Mouse (Mus musculus) erythroblast, embryonic 14.5 days (primary cell): ENCODE measurements at regions not wholly inside any gene's neighbourhood (a gene's known extent, or its start where the extent isn't known, plus 50 kb on each side); places are given as distances from the start of the nearest gene placed in this dataset.

Experiments
- H3K27me3 ChIP-seq: 2 replicates; pipeline ENCODE4 v1.6.1; 2012; ENCODE audit warnings: inconsistent platforms; ENCODE audit not compliant: control insufficient read depth
- H3K36me3 ChIP-seq: 2 replicates; pipeline ENCODE4 v1.6.1; 2012; ENCODE audit warnings: mild to moderate bottlenecking, inconsistent platforms; ENCODE audit not compliant: control insufficient read depth
- H3K4me1 ChIP-seq: 2 replicates; pipeline ENCODE4 v1.6.1; 2012; ENCODE audit warnings: inconsistent platforms; ENCODE audit not compliant: control insufficient read depth
- H3K4me3 ChIP-seq: replicated peaks from 2 replicates; pipeline ENCODE3; 2012; ENCODE audit warnings: moderate library complexity, mild to moderate bottlenecking, inconsistent platforms
- H3K9me3 ChIP-seq: 2 replicates; pipeline ENCODE4 v1.6.1; 2012; ENCODE audit warnings: low read length, inconsistent platforms, mixed read lengths; ENCODE audit not compliant: control insufficient read depth
- GATA1 ChIP-seq: IDR thresholded peaks from 2 replicates; pipeline ENCODE4 v1.6.1; 2012; ENCODE audit warnings: low read length, inconsistent platforms, mixed read lengths
- TAL1 ChIP-seq: IDR thresholded peaks from 3 replicates; pipeline ENCODE4 v1.6.1; 2012; ENCODE audit warnings: low read length, inconsistent platforms, mixed read lengths

- Histone ChIP-seq H3K9me3 (no peaks in the 10 kb centered on the region), H3K27me3 (no peaks in the 10 kb centered on the region), H3K36me3 (no peaks in the 10 kb centered on the region), H3K4me3 (no peak overlapping the region), H3K4me1 (no peaks in the 10 kb centered on the region)
- TF ChIP-seq TAL1 (no peak), GATA1 (no peak)
Observed at GRCm38 (mm10) chr2:178686167-178686601, 255.9 kb downstream of the Cdh26 start.

GRCm38 (mm10) chr2:178688586-178688985 is 258.3 kb downstream of the Cdh26 start:
- Histone ChIP-seq H3K27me3 (no peaks in the 10 kb centered on the region), H3K4me1 (no peaks in the 10 kb centered on the region), H3K4me3 (no peak overlapping the region), H3K36me3 (no peaks in the 10 kb centered on the region), H3K9me3 (no peaks in the 10 kb centered on the region)
- TF ChIP-seq TAL1, result no peak

DNA sequence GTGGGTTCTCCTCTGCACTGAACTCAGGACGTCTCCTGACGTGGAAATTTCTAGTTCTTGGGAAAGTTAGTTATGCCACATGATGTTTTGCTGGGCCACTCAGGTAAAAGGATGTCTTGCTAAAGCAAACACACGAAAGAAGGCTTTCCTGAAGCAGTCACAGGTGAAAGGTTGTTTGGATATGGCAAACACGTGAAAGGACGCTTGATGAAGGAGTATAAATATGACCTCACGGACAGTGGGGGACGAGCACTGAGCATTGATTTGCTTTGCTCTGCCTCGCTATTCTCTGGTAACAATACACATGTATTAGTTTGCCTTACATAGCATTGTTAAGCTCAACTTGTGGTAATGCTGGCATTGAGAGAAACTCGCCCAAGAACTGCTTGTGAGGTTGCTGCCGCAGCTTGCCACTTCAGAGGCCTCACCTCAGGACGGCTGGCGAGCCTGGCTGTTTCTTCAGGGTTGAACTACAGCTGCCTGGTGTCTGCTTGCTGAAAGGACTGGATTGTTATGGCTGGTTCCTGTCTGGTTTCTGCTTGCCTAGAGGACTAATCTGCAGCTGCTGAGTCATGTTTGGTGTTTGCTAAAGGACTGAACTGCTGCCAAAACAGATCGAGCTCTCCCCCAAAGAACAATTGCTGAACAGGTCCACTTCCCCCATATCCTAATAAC is 261.0 kb downstream of the Cdh26 start:
- TF ChIP-seq GATA1 (no peak), TAL1 (no peak)
- no peaks in the 10 kb centered on the region for H3K4me1 ChIP-seq
- peaks cover 2% of the 10 kb centered on the region; the same call in 1 of the 2 replicates for H3K9me3 ChIP-seq
- H3K27me3 ChIP-seq, result no peaks in the 10 kb centered on the region
- no peaks in the 10 kb centered on the region for H3K36me3 ChIP-seq
- no peak overlapping the region for H3K4me3 ChIP-seq

DNA sequence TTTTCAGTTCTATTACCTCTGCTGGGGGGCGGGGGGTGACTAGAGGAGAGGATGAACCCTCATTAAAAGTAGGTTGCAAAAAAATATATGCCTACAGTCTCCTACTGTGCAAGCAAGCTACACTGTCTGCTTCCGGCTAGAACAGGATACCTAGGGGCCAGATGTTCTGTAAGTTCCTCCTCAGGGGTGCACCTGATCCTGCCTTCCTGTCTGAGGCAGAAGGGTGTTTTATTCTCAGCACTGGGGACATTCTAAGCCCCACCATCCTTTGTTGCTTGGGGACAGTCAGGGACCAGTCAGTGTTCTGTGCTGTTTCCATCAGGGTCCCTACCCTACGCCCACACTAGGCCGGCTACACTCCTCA is 261.5 kb downstream of the Cdh26 start:
- no peak for TF ChIP-seq GATA1
- no peak for TF ChIP-seq TAL1
- Histone ChIP-seq H3K9me3 (peaks cover 5% of the 10 kb centered on the region; the same call in 1 of the 2 replicates), H3K4me3 (no peak overlapping the region), H3K36me3 (no peaks in the 10 kb centered on the region), H3K27me3 (no peaks in the 10 kb centered on the region), H3K4me1 (no peaks in the 10 kb centered on the region)

- no peaks in the 10 kb centered on the region for H3K4me1 ChIP-seq
- no peaks in the 10 kb centered on the region for H3K27me3 ChIP-seq
- H3K4me3 ChIP-seq, result no peak overlapping the region
- peaks cover 5% of the 10 kb centered on the region; the same call in 1 of the 2 replicates for H3K9me3 ChIP-seq
- TF ChIP-seq GATA1, result no peak
- TF ChIP-seq TAL1, result no peak
- H3K36me3 ChIP-seq, result no peaks in the 10 kb centered on the region
Observed at GRCm38 (mm10) chr2:178692231-178692630, 261.9 kb downstream of the Cdh26 start.

DNA sequence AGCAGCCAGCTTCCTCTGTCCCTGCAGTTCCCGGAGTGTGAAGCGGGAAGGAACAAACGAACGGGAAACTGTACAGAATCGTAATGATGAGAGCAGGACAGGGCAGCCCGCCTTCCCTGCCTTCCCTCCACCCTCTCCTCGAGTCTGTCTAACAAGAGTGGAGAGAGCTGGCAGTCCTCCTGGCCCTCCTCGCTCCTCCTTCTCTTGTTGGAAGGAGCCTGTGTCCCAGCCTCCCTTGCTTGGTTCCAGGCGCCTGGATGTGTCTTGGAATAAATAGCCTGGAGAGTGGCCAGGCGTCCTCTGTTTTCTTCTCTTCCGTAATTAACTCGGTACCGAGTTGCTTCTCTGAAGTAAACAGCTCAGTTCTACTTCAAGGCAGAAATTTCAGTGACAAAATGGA is 268.3 kb downstream of the Cdh26 start:
- Histone ChIP-seq H3K9me3 (peaks cover 33% of the 10 kb centered on the region), H3K4me3 (no peak overlapping the region), H3K27me3 (no peaks in the 10 kb centered on the region), H3K4me1 (no peaks in the 10 kb centered on the region), H3K36me3 (no peaks in the 10 kb centered on the region)
- TF ChIP-seq GATA1, result no peak
- no peak for TF ChIP-seq TAL1

DNA sequence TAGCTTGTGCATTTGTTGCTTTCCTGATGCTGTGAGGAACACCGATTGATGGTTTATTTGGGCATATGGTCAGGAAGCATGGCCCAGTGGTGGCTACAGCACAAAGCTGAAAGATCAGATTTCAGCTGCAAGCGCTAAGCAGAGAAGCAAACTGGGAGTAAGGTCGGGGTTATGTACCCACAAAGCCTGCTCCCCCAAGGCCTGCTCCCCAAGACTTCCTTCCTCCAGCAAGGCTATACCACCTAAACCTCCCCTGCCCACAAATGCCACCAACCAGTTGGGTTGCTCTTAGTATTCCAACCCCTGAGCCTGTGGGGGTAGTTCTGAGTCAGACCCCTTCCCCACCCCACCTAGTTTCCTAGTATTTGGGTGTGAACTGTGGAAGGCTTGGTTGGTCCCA is 270.5 kb downstream of the Cdh26 start:
- Histone ChIP-seq H3K36me3 (no peaks in the 10 kb centered on the region), H3K9me3 (peaks cover 36% of the 10 kb centered on the region)

DNA sequence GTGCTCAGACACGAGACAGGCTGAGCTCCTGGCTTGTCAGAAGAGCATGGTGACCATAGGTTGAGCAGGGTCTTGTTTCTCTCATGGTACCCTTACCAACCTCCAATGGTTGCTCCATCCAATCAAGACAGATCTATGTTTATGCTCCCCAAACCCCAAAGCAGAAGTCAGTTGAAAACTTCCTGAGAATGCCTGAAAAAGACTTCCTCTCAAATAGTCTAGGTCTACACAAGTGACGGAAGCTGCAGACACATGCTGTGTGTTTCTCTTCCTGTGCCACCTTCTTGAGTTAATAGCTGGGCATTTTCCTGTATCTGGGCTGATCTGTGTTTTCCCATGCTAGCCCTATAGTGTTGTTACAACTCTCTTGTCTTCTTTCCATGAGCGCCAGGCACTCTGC is 274.2 kb downstream of the Cdh26 start:
- Histone ChIP-seq H3K4me1 (no peaks in the 10 kb centered on the region), H3K9me3 (peaks cover 35% of the 10 kb centered on the region), H3K4me3 (no peak overlapping the region), H3K36me3 (no peaks in the 10 kb centered on the region), H3K27me3 (no peaks in the 10 kb centered on the region)
- TF ChIP-seq TAL1, result no peak
- TF ChIP-seq GATA1, result no peak

More for the DNA sequence above, 270.5 kb downstream of the Cdh26 start:
- no peak overlapping the region for H3K4me3 ChIP-seq
- no peaks in the 10 kb centered on the region for H3K4me1 ChIP-seq
- no peak for TF ChIP-seq GATA1
- TF ChIP-seq TAL1, result no peak
- H3K27me3 ChIP-seq, result no peaks in the 10 kb centered on the region

- H3K27me3 ChIP-seq, result no peaks in the 10 kb centered on the region
- H3K9me3 ChIP-seq, result peaks cover 19% of the 10 kb centered on the region
- TF ChIP-seq GATA1 (no peak), TAL1 (no peak)
- no peaks in the 10 kb centered on the region for H3K4me1 ChIP-seq
- no peak overlapping the region for H3K4me3 ChIP-seq
- no peaks in the 10 kb centered on the region for H3K36me3 ChIP-seq
Observed at GRCm38 (mm10) chr2:178708649-178709048, 278.3 kb downstream of the Cdh26 start.
